Mouse (Mus musculus) liver, embryonic 13.5 days (tissue): ENCODE data around the gene Stoml2. TPM values are rescaled to one million over a fixed set of nuclear protein-coding genes. Genes with fewer than 3 reads are reported as not detected.
A peak's percentile ranks its signal among the peaks of the same experiment; 100 is the strongest.
"Not testable (repeated sequence)": the region's sequence is repeated elsewhere in the genome, so short reads cannot be mapped to it uniquely, and the experiment has no call there.

Experiments used
- ATAC-seq: fragments of 200-750 bp; cut with Nextera tagmentation; 2 replicates; pipeline ENCODE4 v1.8.0; 2017; ENCODE audit warnings: low read depth, mild to moderate bottlenecking, moderate number of reproducible peaks, moderate library complexity
- DNase-seq: peaks from one replicate; pipeline ENCODE4 v3.0.0; 2022
- H3K27ac ChIP-seq: fragments of 300-500 bp; sonication (generic); 2 replicates; pipeline ENCODE4 v1.5.1; 2015; ENCODE audit warnings: moderate library complexity, mild to moderate bottlenecking, inconsistent platforms
- H3K27me3 ChIP-seq: fragments of 300-500 bp; sonication (generic); 2 replicates; pipeline ENCODE4 v1.6.1; 2015; ENCODE audit warnings: mild to moderate bottlenecking, inconsistent platforms
- H3K36me3 ChIP-seq: fragments of 300-500 bp; sonication (generic); 2 replicates; pipeline ENCODE4 v1.6.1; 2015; ENCODE audit warnings: mild to moderate bottlenecking, inconsistent platforms
- H3K4me1 ChIP-seq: fragments of 300-500 bp; sonication (generic); replicated peaks from 2 replicates; pipeline ENCODE4 v1.6.1; 2015; ENCODE audit warnings: inconsistent platforms
- H3K4me2 ChIP-seq: fragments of 300-500 bp; sonication (generic); 2 replicates; pipeline ENCODE4 v1.6.1; 2015; ENCODE audit warnings: inconsistent platforms, mild to moderate bottlenecking, moderate library complexity
- H3K4me3 ChIP-seq: fragments of 300-500 bp; sonication (generic); replicated peaks from 2 replicates; pipeline ENCODE4 v1.5.1; 2015; ENCODE audit warnings: mild to moderate bottlenecking, inconsistent platforms
- H3K9ac ChIP-seq: fragments of 300-500 bp; sonication (generic); 2 replicates; pipeline ENCODE4 v1.6.1; 2015; ENCODE audit warnings: mild to moderate bottlenecking, inconsistent platforms
- H3K9me3 ChIP-seq: fragments of 300-500 bp; sonication (generic); replicated peaks from 2 replicates; pipeline ENCODE4 v1.6.1; 2016; ENCODE audit warnings: inconsistent platforms
- WGBS: fragments of 180-500 bp; shearing (Covaris S2); methylation state at CpG from one replicate; pipeline ENCODE4 v1.1.7; 2015; ENCODE audit not compliant: insufficient replicate concordance; 5-methylcytosine and 5-hydroxymethylcytosine counted together
- polyA plus RNA-seq: library from polyadenylated mRNA; unstranded; fragments of >200 nt; fragmentation: Nextera tagmentation; extraction: Ambion mirVana; gene quantifications from 2 replicates; pipeline ENCODE4 v1.2.1, GENCODE M21; 2015

The Stoml2 gene
- polyA plus RNA-seq, 1 experiment from 2014 or later = 270 TPM

- Histone ChIP-seq H3K4me1 (peaks cover 33% of the 10 kb centered on the region), H3K4me3 (peak within 1 kb of the TSS; percentile 97), H3K27ac (peak within 1 kb of the TSS; percentile 100), H3K36me3 (peaks cover 42% of the 10 kb centered on the region), H3K4me2 (peak within 1 kb of the TSS; percentile 79), H3K9ac (peak within 1 kb of the TSS; percentile 98)
- not testable (repeated sequence) for H3K9me3 ChIP-seq, H3K27me3 ChIP-seq
- DNase-seq (peak; percentile 99), ATAC-seq (peak; percentile 94)
- WGBS = under 1% methylated on average over 51 of the region's 56 CpGs
These were observed 31.1 kb downstream of the Stoml2 start, which contains the start of gene Vcp for GRCm38 (mm10) chr4:43000141-43000986. Vcp (minus strand) TSS chr4:43000507.

- DNase-seq = peak; percentile 75
- Histone ChIP-seq H3K27me3 (no peaks in the 10 kb centered on the region), H3K9ac (peak overlapping the region; percentile 98), H3K4me2 (peak overlapping the region; percentile 79), H3K27ac (peak overlapping the region; percentile 100), H3K36me3 (peaks cover 42% of the 10 kb centered on the region), H3K4me1 (peaks cover 33% of the 10 kb centered on the region), H3K9me3 (no peaks in the 10 kb centered on the region), H3K4me3 (peak overlapping the region; percentile 97)
- ATAC-seq = peak; percentile 71
- WGBS = under 1% methylated on average over 51 of the region's 51 CpGs
These were observed 31.9 kb downstream of the Stoml2 start for GRCm38 (mm10) chr4:42999451-43000140.

- no peaks in the 10 kb centered on the region for H3K9me3 ChIP-seq
- H3K4me2 ChIP-seq = peak overlapping the region; percentile 79
- H3K27ac ChIP-seq = peak overlapping the region; percentile 53
- H3K4me1 ChIP-seq = peaks cover 33% of the 10 kb centered on the region
- WGBS = 49% methylated on average over 2 of the region's 2 CpGs
- H3K9ac ChIP-seq = peak overlapping the region; percentile 98
- no peaks in the 10 kb centered on the region for H3K27me3 ChIP-seq
- ATAC-seq (no peak), DNase-seq (no peak)
- peak overlapping the region; percentile 97 for H3K4me3 ChIP-seq
- H3K36me3 ChIP-seq = peaks cover 55% of the 10 kb centered on the region
These were observed 33.5 kb downstream of the Stoml2 start for GRCm38 (mm10) chr4:42998022-42998421.

- Histone ChIP-seq H3K4me2 (no peak overlapping the region), H3K27ac (no peak overlapping the region), H3K4me1 (no peaks in the 10 kb centered on the region), H3K36me3 (peaks cover 97% of the 10 kb centered on the region), H3K9me3 (no peaks in the 10 kb centered on the region), H3K4me3 (no peak overlapping the region), H3K9ac (no peak overlapping the region), H3K27me3 (no peaks in the 10 kb centered on the region)
- 66% methylated on average over 1 of the region's 1 CpGs for WGBS
- ATAC-seq (no peak), DNase-seq (no peak)
These were observed 43.2 kb downstream of the Stoml2 start for GRCm38 (mm10) chr4:42988296-42988695.

GRCm38 (mm10) chr4:42980467-42980866 is 51.0 kb downstream of the Stoml2 start:
- WGBS = 80% methylated on average over 8 of the region's 8 CpGs
- not testable (repeated sequence) for H3K27me3 ChIP-seq, H3K4me1 ChIP-seq, H3K4me2 ChIP-seq, H3K9ac ChIP-seq, H3K27ac ChIP-seq, DNase-seq, H3K9me3 ChIP-seq, ATAC-seq, H3K4me3 ChIP-seq
- H3K36me3 ChIP-seq = peaks cover 75% of the 10 kb centered on the region

GRCm38 (mm10) chr4:42978062-42978461 is 53.4 kb downstream of the Stoml2 start:
- H3K4me3 ChIP-seq = no peak overlapping the region
- WGBS = 79% methylated on average over 4 of the region's 4 CpGs
- H3K9me3 ChIP-seq = no peaks in the 10 kb centered on the region
- DNase-seq (no peak), ATAC-seq (no peak)
- H3K4me1 ChIP-seq = no peaks in the 10 kb centered on the region
- no peak overlapping the region for H3K9ac ChIP-seq
- H3K36me3 ChIP-seq = peaks cover 53% of the 10 kb centered on the region
- H3K27me3 ChIP-seq = no peaks in the 10 kb centered on the region
- no peak overlapping the region for H3K27ac ChIP-seq
- H3K4me2 ChIP-seq = no peak overlapping the region

Other genes starting within 250 kb of the Stoml2 start
- 0.12 and 0.15 TPM in 2 replicates for gene Fam205a1, start 177.8 kb downstream of the Stoml2 start, polyA plus RNA-seq
- 0.07 and 0.08 TPM in 2 replicates for gene Gm12394, start 174.9 kb downstream of the Stoml2 start, polyA plus RNA-seq
- gene Fam205c, start 157.5 kb downstream of the Stoml2 start, polyA plus RNA-seq = 0.28 and 0.48 TPM in 2 replicates
- gene Phf24, start 115.0 kb downstream of the Stoml2 start, polyA plus RNA-seq = 0.13 and 0.40 TPM in 2 replicates
- 0.75 and 0.76 TPM in 2 replicates for gene Dnajb5, start 81.9 kb downstream of the Stoml2 start, polyA plus RNA-seq
- gene 1700022I11Rik, start 62.1 kb downstream of the Stoml2 start, polyA plus RNA-seq = 0.13 and 0.15 TPM in 2 replicates
- 273 and 314 TPM in 2 replicates for gene Vcp, start 31.2 kb downstream of the Stoml2 start, polyA plus RNA-seq
- 10.3 and 11.8 TPM in 2 replicates for gene Fancg, start 21.2 kb downstream of the Stoml2 start, polyA plus RNA-seq
- 12.6 and 13.9 TPM in 2 replicates for gene Pigo, start 5.9 kb downstream of the Stoml2 start, polyA plus RNA-seq
- 28.4 and 30.0 TPM in 2 replicates for gene Fam214b, start 14.5 kb upstream of the Stoml2 start, polyA plus RNA-seq
- 0.30 and 0.37 TPM in 2 replicates for gene Unc13b, start 27.2 kb upstream of the Stoml2 start, polyA plus RNA-seq
- 0.09 and 0.12 TPM in 2 replicates for gene Atp8b5, start 235.4 kb upstream of the Stoml2 start, polyA plus RNA-seq